Mouse (Mus musculus) naive thymus-derived CD4-positive, alpha-beta T cell, adult 5 months (primary cell): Measurements from ENCODE around the gene Tpp2. TPM values are rescaled to one million over a fixed set of nuclear protein-coding genes. Genes with fewer than 3 reads are reported as not detected.

Experiments used
- polyA plus RNA-seq: library from polyadenylated mRNA; unstranded; fragments of 100-300 nt; shearing (Covaris generic); gene quantifications from one replicate; pipeline ENCODE4 v1.2.1, GENCODE M21; 2017

Tpp2 gene
- polyA plus RNA-seq: 224 TPM

DNA sequence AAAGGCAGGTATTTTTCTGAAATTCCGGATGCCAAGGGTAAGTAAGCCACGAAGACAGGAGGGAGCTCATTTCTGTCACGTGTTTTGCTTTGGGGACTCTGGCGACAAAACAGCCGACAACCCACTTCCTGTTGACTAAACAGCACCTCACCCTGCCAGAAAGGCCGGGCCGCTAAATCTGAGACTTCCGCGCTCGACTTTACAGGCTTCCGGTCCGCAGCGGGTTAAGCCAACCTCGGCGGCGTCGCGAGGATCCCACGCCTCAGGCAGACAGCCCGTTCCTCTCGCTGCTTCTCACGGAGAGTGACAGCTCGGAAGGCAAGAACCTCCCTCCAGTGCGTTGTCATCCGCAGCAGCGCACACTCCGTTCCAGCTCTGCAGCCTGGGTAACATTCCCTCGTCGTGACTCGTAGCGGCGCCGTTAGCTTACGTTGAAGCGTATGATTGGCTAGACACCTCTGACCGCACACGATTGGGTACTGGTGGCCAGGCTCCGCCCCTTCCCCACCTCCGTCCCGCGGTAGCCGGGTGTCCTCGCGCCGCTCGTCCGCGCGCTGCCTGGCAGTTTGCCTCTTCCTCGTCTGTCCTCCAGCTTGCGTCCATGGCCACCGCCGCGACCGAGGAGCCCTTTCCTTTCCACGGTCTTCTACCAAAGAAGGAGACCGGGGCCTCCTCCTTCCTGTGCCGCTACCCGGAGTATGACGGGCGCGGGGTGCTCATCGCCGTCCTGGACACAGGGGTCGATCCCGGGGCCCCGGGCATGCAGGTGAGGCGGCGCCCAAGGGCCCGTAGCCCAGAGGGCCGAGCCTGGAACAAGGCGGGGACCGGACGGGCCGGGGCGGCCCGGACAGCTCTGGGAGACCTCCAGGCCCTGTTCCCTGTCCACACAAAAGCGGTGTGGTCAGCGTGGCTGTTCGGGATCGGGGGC, at the start of gene Tpp2:
Tpp2 (plus strand) TSS at position 160 of the 928 bp plus-strand sequence.

DNA sequence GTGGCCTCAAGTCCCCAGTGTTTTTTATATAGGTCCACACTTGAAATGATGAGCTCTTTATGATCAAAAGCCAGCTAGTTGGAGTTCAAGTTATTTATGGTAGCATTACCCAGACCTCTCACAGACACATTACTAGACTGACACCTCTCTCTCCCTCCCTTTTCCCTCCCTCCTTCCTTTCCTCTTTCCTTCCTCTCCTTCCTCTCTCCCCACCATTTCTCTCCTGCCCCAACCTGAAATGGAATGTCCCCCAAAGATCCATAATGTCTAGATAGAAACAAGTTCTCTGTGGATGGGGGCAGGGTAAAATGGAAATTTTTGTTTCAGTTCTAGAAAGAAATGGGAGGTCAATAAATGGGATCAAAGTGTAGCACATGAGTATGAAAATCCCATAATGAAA, 86.5 kb downstream of the Tpp2 start, which contains the start of gene Mettl21c:
Mettl21c (minus strand) TSS at position 101 of the 400 bp plus-strand sequence.

Other genes starting within 250 kb of the Tpp2 start
- gene 1500015O10Rik, start 203.0 kb upstream of the Tpp2 start, polyA plus RNA-seq: not detected
- 9.5 TPM for gene Uxs1, start 105.8 kb upstream of the Tpp2 start, polyA plus RNA-seq
- gene Mettl21c, start 86.4 kb downstream of the Tpp2 start, polyA plus RNA-seq: 0.55 TPM
- 0.29 TPM for gene Gm8251, start 128.3 kb downstream of the Tpp2 start, polyA plus RNA-seq
- 130 TPM for gene Tex30, start 168.8 kb downstream of the Tpp2 start, polyA plus RNA-seq
- 5.0 TPM for gene Kdelc1, start 185.2 kb downstream of the Tpp2 start, polyA plus RNA-seq
- 4.2 TPM for gene Bivm, start 185.3 kb downstream of the Tpp2 start, polyA plus RNA-seq
- 28.6 TPM for gene Ercc5, start 214.1 kb downstream of the Tpp2 start, polyA plus RNA-seq